Mouse (Mus musculus) megakaryocyte-erythroid progenitor cell, adult 5-6 weeks (primary cell): ENCODE results near the gene Bnc1. TPM values are rescaled to one million over a fixed set of nuclear protein-coding genes. Genes with fewer than 3 reads are reported as not detected.

ENCODE experiments used
- ATAC-seq: replicated peaks from 2 replicates; pipeline ENCODE4 v1.8.0; 2016; ENCODE audit warnings: mild to moderate bottlenecking, inconsistent platforms; ENCODE audit not compliant: severe bottlenecking, poor library complexity, low FRiP score, low TSS enrichment
- total RNA-seq, 2 experiments: library from RNA; stranded (forward) in 1 of 2; stranded (reverse) in 1 of 2; fragments of 200-1000, 215-1000 nt in 1 of 2; fragments of >200 nt in 1 of 2; fragmentation: Nextera tagmentation in 1 of 2; gene quantifications; 2 replicates each; pipeline ENCODE4 v1.2.3; 2014 to 2017

Bnc1 gene
- total RNA-seq, 2 experiments from 2014 or later = not detected

DNA sequence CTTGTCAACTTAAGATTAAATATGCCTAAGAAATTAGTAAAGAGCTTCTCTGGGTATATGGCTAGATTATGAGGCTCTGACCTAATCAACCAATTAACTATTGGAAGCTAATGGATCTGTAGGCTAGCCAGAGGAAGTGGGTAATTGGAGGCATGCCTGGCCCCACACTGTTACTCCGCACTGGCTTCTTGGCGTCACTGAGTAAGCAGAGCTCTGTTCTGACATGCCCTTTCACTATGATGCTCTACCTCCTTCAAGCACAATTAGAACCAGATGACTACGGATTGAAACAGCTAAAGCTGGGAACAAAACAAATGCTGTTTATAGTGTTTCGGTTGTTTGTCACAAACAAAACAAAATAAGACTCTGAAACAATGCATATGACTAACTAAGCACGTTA lies 73.8 kb downstream of the Bnc1 start:
- ATAC-seq = no peak

Other genes starting within 250 kb of the Bnc1 start
- gene Ramac, start 229.4 kb downstream of the Bnc1 start, total RNA-seq (2014; fragmentation: Nextera tagmentation) = 52.4 and 55.1 TPM in 2 replicates
- 73.6 and 96.6 TPM in 2 replicates for gene Ramac, start 229.4 kb downstream of the Bnc1 start, total RNA-seq (2017)
- 45.5 and 46.0 TPM in 2 replicates for gene 3110040N11Rik, start 202.8 kb downstream of the Bnc1 start, total RNA-seq (2014; fragmentation: Nextera tagmentation)
- 67.5 and 133 TPM in 2 replicates for gene 3110040N11Rik, start 202.8 kb downstream of the Bnc1 start, total RNA-seq (2017)
- gene Btbd1, start 162.9 kb downstream of the Bnc1 start, total RNA-seq (2014; fragmentation: Nextera tagmentation) = 52.4 and 59.3 TPM in 2 replicates
- gene Btbd1, start 162.9 kb downstream of the Bnc1 start, total RNA-seq (2017) = 114 and 118 TPM in 2 replicates
- gene Gm10160, start 136.5 kb downstream of the Bnc1 start, total RNA-seq (2014; fragmentation: Nextera tagmentation) = not detected in 2 replicates
- gene Gm10160, start 136.5 kb downstream of the Bnc1 start, total RNA-seq (2017) = not detected in 2 replicates
- 4.8 and 15.9 TPM in 2 replicates for gene Tm6sf1, start 133.3 kb downstream of the Bnc1 start, total RNA-seq (2014; fragmentation: Nextera tagmentation)
- gene Tm6sf1, start 133.3 kb downstream of the Bnc1 start, total RNA-seq (2017) = 7.4 and 13.3 TPM in 2 replicates
- 0.32 and 0.76 TPM in 2 replicates for gene Hdgfl3, start 57.8 kb downstream of the Bnc1 start, total RNA-seq (2014; fragmentation: Nextera tagmentation)
- 0.56 and 3.6 TPM in 2 replicates for gene Hdgfl3, start 57.8 kb downstream of the Bnc1 start, total RNA-seq (2017)
- not detected in 2 replicates for gene Sh3gl3, start 181.5 kb upstream of the Bnc1 start, total RNA-seq (2014; fragmentation: Nextera tagmentation)
- gene Sh3gl3, start 181.5 kb upstream of the Bnc1 start, total RNA-seq (2017) = not detected in 2 replicates